Mouse (Mus musculus): ENCODE results near the gene Pm20d1. TPM values are rescaled to one million over a fixed set of nuclear protein-coding genes. Genes with fewer than 3 reads are reported as not detected.
A peak's percentile ranks its signal among the peaks of the same experiment; 100 is the strongest.

Gene Pm20d1
- polyA plus RNA-seq, 1 experiment, result not detected

GRCm38 (mm10) chr1:131758796-131759195, 38.4 kb upstream of the Pm20d1 start:
- TF ChIP-seq CTCF (IDR thresholded peaks at IDR 0.05; ENCODE audit: low read depth, low read length) (no peak), POLR2A (IDR thresholded peaks at IDR 0.05; ENCODE audit: borderline replicate concordance, low read depth, low read length) (no peak)
- Histone ChIP-seq H3K27ac (ENCODE audit: insufficient read depth, low read depth, low read length) (no peak overlapping the region), H3K4me1 (ENCODE audit: control insufficient read depth, insufficient read depth, low read length) (peaks cover 40% of the 10 kb centered on the region), H3K4me3 (ENCODE audit: insufficient read depth, low read length) (no peak overlapping the region)

- H3K4me1 ChIP-seq (ENCODE audit: control insufficient read depth, insufficient read depth, low read length), result peaks cover 33% of the 10 kb centered on the region
- H3K4me3 ChIP-seq (ENCODE audit: insufficient read depth, low read length), result no peak overlapping the region
- H3K27ac ChIP-seq (ENCODE audit: insufficient read depth, low read depth, low read length), result peak overlapping the region; percentile 3; the same call in 1 of the 2 replicates
- TF ChIP-seq POLR2A (IDR thresholded peaks at IDR 0.05; ENCODE audit: borderline replicate concordance, low read depth, low read length), result no peak
- TF ChIP-seq CTCF (IDR thresholded peaks at IDR 0.05; ENCODE audit: low read depth, low read length), result no peak
Measured at GRCm38 (mm10) chr1:131759667-131760427, 37.3 kb upstream of the Pm20d1 start.

GRCm38 (mm10) chr1:131760428-131760820, 36.8 kb upstream of the Pm20d1 start:
- Histone ChIP-seq H3K27ac (ENCODE audit: insufficient read depth, low read depth, low read length) (peak overlapping the region; percentile 3; the same call in 1 of the 2 replicates), H3K4me1 (ENCODE audit: control insufficient read depth, insufficient read depth, low read length) (peaks cover 27% of the 10 kb centered on the region), H3K4me3 (ENCODE audit: insufficient read depth, low read length) (no peak overlapping the region)
- no peak for TF ChIP-seq POLR2A (IDR thresholded peaks at IDR 0.05; ENCODE audit: borderline replicate concordance, low read depth, low read length)
- no peak for TF ChIP-seq CTCF (IDR thresholded peaks at IDR 0.05; ENCODE audit: low read depth, low read length)

GRCm38 (mm10) chr1:131761079-131761831, 35.9 kb upstream of the Pm20d1 start:
- peaks cover 25% of the 10 kb centered on the region for H3K4me1 ChIP-seq (ENCODE audit: control insufficient read depth, insufficient read depth, low read length)
- no peak overlapping the region for H3K4me3 ChIP-seq (ENCODE audit: insufficient read depth, low read length)
- TF ChIP-seq CTCF (IDR thresholded peaks at IDR 0.05; ENCODE audit: low read depth, low read length) (no peak), POLR2A (IDR thresholded peaks at IDR 0.05; ENCODE audit: borderline replicate concordance, low read depth, low read length) (no peak)
- no peak overlapping the region for H3K27ac ChIP-seq (ENCODE audit: insufficient read depth, low read depth, low read length)

- Histone ChIP-seq H3K4me3 (ENCODE audit: insufficient read depth, low read length) (no peak overlapping the region), H3K4me1 (ENCODE audit: control insufficient read depth, insufficient read depth, low read length) (peaks cover 25% of the 10 kb centered on the region), H3K27ac (ENCODE audit: insufficient read depth, low read depth, low read length) (no peak overlapping the region)
- TF ChIP-seq POLR2A (IDR thresholded peaks at IDR 0.05; ENCODE audit: borderline replicate concordance, low read depth, low read length) (no peak), CTCF (IDR thresholded peaks at IDR 0.05; ENCODE audit: low read depth, low read length) (no peak; the same call in 1 of the 2 replicates)
Measured at GRCm38 (mm10) chr1:131763683-131764082, 33.5 kb upstream of the Pm20d1 start.

GRCm38 (mm10) chr1:131764581-131765338, 32.4 kb upstream of the Pm20d1 start:
- TF ChIP-seq CTCF (IDR thresholded peaks at IDR 0.05; ENCODE audit: low read depth, low read length) (no peak), POLR2A (IDR thresholded peaks at IDR 0.05; ENCODE audit: borderline replicate concordance, low read depth, low read length) (no peak)
- peaks cover 18% of the 10 kb centered on the region for H3K4me1 ChIP-seq (ENCODE audit: control insufficient read depth, insufficient read depth, low read length)

GRCm38 (mm10) chr1:131765357-131766001, 31.7 kb upstream of the Pm20d1 start:
- Histone ChIP-seq H3K4me1 (ENCODE audit: control insufficient read depth, insufficient read depth, low read length) (peaks cover 13% of the 10 kb centered on the region), H3K27ac (ENCODE audit: insufficient read depth, low read depth, low read length) (no peak overlapping the region), H3K4me3 (ENCODE audit: insufficient read depth, low read length) (no peak overlapping the region)
- TF ChIP-seq POLR2A (IDR thresholded peaks at IDR 0.05; ENCODE audit: borderline replicate concordance, low read depth, low read length) (no peak), CTCF (IDR thresholded peaks at IDR 0.05; ENCODE audit: low read depth, low read length) (peak; percentile 97)

More at GRCm38 (mm10) chr1:131764581-131765338, 32.4 kb upstream of the Pm20d1 start:
- H3K27ac ChIP-seq (ENCODE audit: insufficient read depth, low read depth, low read length), result no peak overlapping the region
- H3K4me3 ChIP-seq (ENCODE audit: insufficient read depth, low read length), result no peak overlapping the region

- H3K4me1 ChIP-seq (ENCODE audit: control insufficient read depth, insufficient read depth, low read length), result no peaks in the 10 kb centered on the region
- TF ChIP-seq POLR2A (IDR thresholded peaks at IDR 0.05; ENCODE audit: borderline replicate concordance, low read depth, low read length), result no peak
- TF ChIP-seq CTCF (IDR thresholded peaks at IDR 0.05; ENCODE audit: low read depth, low read length), result no peak
- no peak overlapping the region for H3K27ac ChIP-seq (ENCODE audit: insufficient read depth, low read depth, low read length)
- no peak overlapping the region for H3K4me3 ChIP-seq (ENCODE audit: insufficient read depth, low read length)
Measured at GRCm38 (mm10) chr1:131769296-131769695, 27.9 kb upstream of the Pm20d1 start.

- TF ChIP-seq CTCF (IDR thresholded peaks at IDR 0.05; ENCODE audit: low read depth, low read length) (no peak), POLR2A (IDR thresholded peaks at IDR 0.05; ENCODE audit: borderline replicate concordance, low read depth, low read length) (no peak)
- Histone ChIP-seq H3K27ac (ENCODE audit: insufficient read depth, low read depth, low read length) (no peak overlapping the region), H3K4me3 (ENCODE audit: insufficient read depth, low read length) (no peak overlapping the region), H3K4me1 (ENCODE audit: control insufficient read depth, insufficient read depth, low read length) (no peaks in the 10 kb centered on the region)
Measured at GRCm38 (mm10) chr1:131770656-131771055, 26.5 kb upstream of the Pm20d1 start.

All from bone marrow macrophage, adult 2 months (primary cell).